Mouse (Mus musculus): ENCODE measurements at regions not wholly inside any gene's neighbourhood (a gene's known extent, or its start where the extent isn't known, plus 50 kb on each side); places are given as distances from the start of the nearest gene placed in this dataset.
A peak's percentile ranks its signal among the peaks of the same experiment; 100 is the strongest.

DNA sequence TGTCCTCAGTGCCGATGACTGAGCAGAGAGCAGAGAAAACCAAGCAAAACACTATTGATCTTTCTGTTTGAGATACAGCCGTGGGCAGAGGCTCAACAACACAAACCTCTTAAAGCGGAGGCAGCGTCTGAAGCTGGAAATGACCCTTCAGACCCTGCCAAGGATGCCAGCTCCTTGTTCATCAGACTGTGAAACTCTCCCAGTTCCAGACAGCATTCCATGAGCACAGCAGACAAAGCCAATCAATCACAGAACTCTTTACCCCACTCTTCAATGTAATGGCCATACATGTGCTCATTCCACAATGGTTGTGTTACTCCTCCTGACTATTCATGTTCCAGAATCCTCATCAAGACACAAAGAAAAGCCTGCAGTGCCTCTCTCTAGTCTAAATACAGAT is 73.5 kb downstream of the Tmem114 start:
- H3K9me3 ChIP-seq = no peaks in the 10 kb centered on the region
- WGBS = 80% methylated on average over 4 of the region's 4 CpGs
- DNase-seq (ENCODE audit: low spot score) = no peak

GRCm38 (mm10) chr16:8349148-8349547 is 75.8 kb downstream of the Tmem114 start:
- DNase-seq (ENCODE audit: low spot score) = no peak
- 91% methylated on average over 3 of the region's 3 CpGs for WGBS
- Histone ChIP-seq H3K27me3 (replicated peaks; ENCODE audit: low read depth, poor library complexity, severe bottlenecking) (no peaks in the 10 kb centered on the region), H3K9me3 (no peaks in the 10 kb centered on the region), H3K4me1 (peaks cover 2% of the 10 kb centered on the region; the same call in 1 of the 2 replicates), H3K4me3 (no peak overlapping the region), H3K36me3 (replicated peaks) (no peaks in the 10 kb centered on the region), H3K27ac (replicated peaks) (no peak overlapping the region)

More for the DNA sequence above, 73.5 kb downstream of the Tmem114 start:
- Histone ChIP-seq H3K4me3 (no peak overlapping the region), H3K36me3 (replicated peaks) (no peaks in the 10 kb centered on the region), H3K27ac (replicated peaks) (no peak overlapping the region), H3K27me3 (replicated peaks; ENCODE audit: low read depth, poor library complexity, severe bottlenecking) (no peaks in the 10 kb centered on the region), H3K4me1 (peaks cover 2% of the 10 kb centered on the region; the same call in 1 of the 2 replicates)

- Histone ChIP-seq H3K9me3 (no peaks in the 10 kb centered on the region), H3K4me3 (no peak overlapping the region), H3K27ac (replicated peaks) (no peak overlapping the region), H3K4me1 (peaks cover 2% of the 10 kb centered on the region; the same call in 1 of the 2 replicates), H3K27me3 (replicated peaks; ENCODE audit: low read depth, poor library complexity, severe bottlenecking) (no peaks in the 10 kb centered on the region), H3K36me3 (replicated peaks) (no peaks in the 10 kb centered on the region)
- 76% methylated on average over 5 of the region's 5 CpGs for WGBS
- DNase-seq (ENCODE audit: low spot score) = no peak
Observed at GRCm38 (mm10) chr16:8348645-8349044, 76.3 kb downstream of the Tmem114 start.

GRCm38 (mm10) chr16:8345216-8345615 is 79.7 kb downstream of the Tmem114 start:
- Histone ChIP-seq H3K36me3 (replicated peaks) (no peaks in the 10 kb centered on the region), H3K9me3 (no peaks in the 10 kb centered on the region), H3K4me3 (no peak overlapping the region), H3K27me3 (replicated peaks; ENCODE audit: low read depth, poor library complexity, severe bottlenecking) (no peaks in the 10 kb centered on the region), H3K4me1 (no peaks in the 10 kb centered on the region), H3K27ac (replicated peaks) (no peak overlapping the region)
- DNase-seq (ENCODE audit: low spot score) = no peak
- 91% methylated on average over 7 of the region's 7 CpGs for WGBS

DNA sequence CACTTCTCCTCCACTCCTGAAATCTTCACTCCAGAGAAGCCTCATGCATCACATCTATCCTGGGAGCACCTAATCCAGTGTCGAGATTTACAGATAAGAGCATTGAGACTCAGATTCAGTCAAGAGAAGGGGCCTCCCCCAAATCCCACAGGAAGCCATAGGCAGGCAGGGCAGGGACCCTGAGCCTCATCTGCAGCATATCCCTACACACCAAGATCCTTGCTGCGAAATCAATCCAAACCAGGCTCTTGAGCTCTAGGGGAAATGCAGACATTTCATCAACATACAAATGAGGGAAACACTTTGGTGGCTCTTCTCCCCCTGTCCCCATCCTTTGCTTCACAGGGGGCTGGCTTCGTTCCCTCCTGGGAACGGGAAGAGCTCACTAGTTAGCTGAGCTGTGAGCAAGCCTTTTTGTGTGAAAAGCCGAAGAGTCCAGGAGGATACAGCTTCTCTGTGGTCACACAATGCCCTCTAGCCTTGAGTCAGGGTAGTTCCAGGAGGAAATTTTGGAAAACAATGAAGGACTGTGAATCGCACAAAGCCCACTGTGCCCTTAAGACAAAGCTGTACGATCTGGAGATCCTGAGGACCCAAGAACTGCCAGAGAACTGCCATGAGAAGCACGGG is 91.7 kb downstream of the Tmem114 start:
- H3K4me3 ChIP-seq = no peak overlapping the region
- H3K36me3 ChIP-seq (replicated peaks) = no peaks in the 10 kb centered on the region
- no peak overlapping the region for H3K27ac ChIP-seq (replicated peaks)
- H3K4me1 ChIP-seq = peaks cover 8% of the 10 kb centered on the region
- no peaks in the 10 kb centered on the region for H3K27me3 ChIP-seq (replicated peaks; ENCODE audit: low read depth, poor library complexity, severe bottlenecking)
- H3K9me3 ChIP-seq = no peaks in the 10 kb centered on the region
- DNase-seq (ENCODE audit: low spot score) = peak; percentile 20
- 14% methylated on average over 8 of the region's 8 CpGs for WGBS

DNA sequence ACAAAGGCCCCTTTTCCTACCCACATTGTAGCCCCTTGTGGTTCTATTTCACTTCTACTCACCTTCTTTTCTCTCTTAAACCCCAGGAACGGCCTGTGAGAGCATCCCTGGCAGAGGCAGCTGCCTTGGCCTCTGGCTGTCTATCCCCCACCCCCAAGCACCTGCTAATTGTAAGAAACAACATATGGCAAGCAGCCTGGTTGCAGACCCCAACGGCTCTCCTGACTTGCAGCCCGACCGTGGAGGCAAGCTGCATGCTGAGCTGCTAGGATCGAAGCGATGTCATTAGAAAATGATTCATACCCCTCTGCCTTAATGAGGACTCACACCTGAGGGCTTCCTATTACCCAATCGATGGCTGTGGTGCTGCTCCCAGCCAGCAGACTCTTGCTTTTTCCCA is 112.9 kb downstream of the Tmem114 start:
- no peaks in the 10 kb centered on the region for H3K9me3 ChIP-seq
- no peaks in the 10 kb centered on the region for H3K36me3 ChIP-seq (replicated peaks)
- no peak overlapping the region for H3K4me3 ChIP-seq
- WGBS = 69% methylated on average over 7 of the region's 7 CpGs
- H3K27me3 ChIP-seq (replicated peaks; ENCODE audit: low read depth, poor library complexity, severe bottlenecking) = no peaks in the 10 kb centered on the region
- H3K4me1 ChIP-seq = no peaks in the 10 kb centered on the region
- no peak overlapping the region for H3K27ac ChIP-seq (replicated peaks)
- DNase-seq (ENCODE audit: low spot score) = no peak

- H3K27ac ChIP-seq (replicated peaks) = no peak overlapping the region
- DNase-seq (ENCODE audit: low spot score) = no peak
Observed at GRCm38 (mm10) chr16:8306389-8306788, 118.5 kb downstream of the Tmem114 start.

More at GRCm38 (mm10) chr16:8306389-8306788, 118.5 kb downstream of the Tmem114 start:
- Histone ChIP-seq H3K4me1 (no peaks in the 10 kb centered on the region), H3K9me3 (no peaks in the 10 kb centered on the region), H3K27me3 (replicated peaks; ENCODE audit: low read depth, poor library complexity, severe bottlenecking) (no peaks in the 10 kb centered on the region), H3K4me3 (no peak overlapping the region), H3K36me3 (replicated peaks) (no peaks in the 10 kb centered on the region)
- 76% methylated on average over 8 of the region's 8 CpGs for WGBS

Data from embryonic facial prominence, embryonic 10.5 days (tissue).